Mouse (Mus musculus) midbrain, embryonic 11.5 days (tissue): ENCODE results near the gene Itsn1. TPM values are rescaled to one million over a fixed set of nuclear protein-coding genes. Genes with fewer than 3 reads are reported as not detected.

Experiments
- ATAC-seq: fragments of 200-750 bp; cut with Nextera tagmentation; 2 replicates; pipeline ENCODE4 v1.8.0; 2017; ENCODE audit warnings: moderate TSS enrichment, moderate library complexity; ENCODE audit not compliant: low FRiP score
- DNase-seq: peaks from one replicate; pipeline ENCODE4 v3.0.0; 2015; ENCODE audit warnings: low spot score; ENCODE audit errors: missing footprints
- H3K27ac ChIP-seq: fragments of 300-500 bp; sonication (generic); 2 replicates; pipeline ENCODE4 v1.5.1; 2014; ENCODE audit warnings: low read depth, low read length
- H3K27me3 ChIP-seq: fragments of 300-500 bp; sonication (generic); 2 replicates; pipeline ENCODE4 v1.6.1; 2014; ENCODE audit warnings: mild to moderate bottlenecking, low read length, moderate library complexity, mixed read lengths; ENCODE audit not compliant: control insufficient read depth, insufficient read depth
- H3K36me3 ChIP-seq: fragments of 300-500 bp; sonication (generic); 2 replicates; pipeline ENCODE4 v1.6.1; 2014; ENCODE audit warnings: mild to moderate bottlenecking, low read length, moderate library complexity, mixed read lengths; ENCODE audit not compliant: control insufficient read depth, insufficient read depth
- H3K4me1 ChIP-seq: fragments of 300-500 bp; sonication (generic); 2 replicates; pipeline ENCODE4 v1.6.1; 2014; ENCODE audit warnings: low read length; ENCODE audit not compliant: control insufficient read depth, insufficient read depth
- H3K4me2 ChIP-seq: fragments of 300-500 bp; sonication (generic); 2 replicates; pipeline ENCODE4 v1.6.1; 2014; ENCODE audit warnings: mild to moderate bottlenecking, moderate library complexity
- H3K4me3 ChIP-seq: fragments of 300-500 bp; sonication (generic); 2 replicates; pipeline ENCODE4 v1.5.1; 2014; ENCODE audit warnings: low read depth, low read length
- H3K9ac ChIP-seq: fragments of 300-500 bp; sonication (generic); 2 replicates; pipeline ENCODE4 v1.6.1; 2014; ENCODE audit warnings: low read length
- H3K9me3 ChIP-seq: fragments of 300-500 bp; sonication (generic); 2 replicates; pipeline ENCODE4 v1.6.1; 2016; ENCODE audit warnings: low read length; ENCODE audit not compliant: control insufficient read depth
- WGBS: fragments of 180-500 bp; shearing (Covaris S2); extraction: QIAGEN DNeasy Blood & Tissue Kit; methylation state at CpG from one replicate; pipeline ENCODE4 v1.1.7; 2014; 5-methylcytosine and 5-hydroxymethylcytosine counted together
- polyA plus RNA-seq: library from polyadenylated mRNA; unstranded; fragments of >200 nt; fragmentation: Nextera tagmentation; extraction: Ambion mirVana; gene quantifications from 2 replicates; pipeline ENCODE4 v1.2.1, GENCODE M21; 2014

The Itsn1 gene
- polyA plus RNA-seq, 1 experiment from 2014 or later, result 54.8 TPM

DNA sequence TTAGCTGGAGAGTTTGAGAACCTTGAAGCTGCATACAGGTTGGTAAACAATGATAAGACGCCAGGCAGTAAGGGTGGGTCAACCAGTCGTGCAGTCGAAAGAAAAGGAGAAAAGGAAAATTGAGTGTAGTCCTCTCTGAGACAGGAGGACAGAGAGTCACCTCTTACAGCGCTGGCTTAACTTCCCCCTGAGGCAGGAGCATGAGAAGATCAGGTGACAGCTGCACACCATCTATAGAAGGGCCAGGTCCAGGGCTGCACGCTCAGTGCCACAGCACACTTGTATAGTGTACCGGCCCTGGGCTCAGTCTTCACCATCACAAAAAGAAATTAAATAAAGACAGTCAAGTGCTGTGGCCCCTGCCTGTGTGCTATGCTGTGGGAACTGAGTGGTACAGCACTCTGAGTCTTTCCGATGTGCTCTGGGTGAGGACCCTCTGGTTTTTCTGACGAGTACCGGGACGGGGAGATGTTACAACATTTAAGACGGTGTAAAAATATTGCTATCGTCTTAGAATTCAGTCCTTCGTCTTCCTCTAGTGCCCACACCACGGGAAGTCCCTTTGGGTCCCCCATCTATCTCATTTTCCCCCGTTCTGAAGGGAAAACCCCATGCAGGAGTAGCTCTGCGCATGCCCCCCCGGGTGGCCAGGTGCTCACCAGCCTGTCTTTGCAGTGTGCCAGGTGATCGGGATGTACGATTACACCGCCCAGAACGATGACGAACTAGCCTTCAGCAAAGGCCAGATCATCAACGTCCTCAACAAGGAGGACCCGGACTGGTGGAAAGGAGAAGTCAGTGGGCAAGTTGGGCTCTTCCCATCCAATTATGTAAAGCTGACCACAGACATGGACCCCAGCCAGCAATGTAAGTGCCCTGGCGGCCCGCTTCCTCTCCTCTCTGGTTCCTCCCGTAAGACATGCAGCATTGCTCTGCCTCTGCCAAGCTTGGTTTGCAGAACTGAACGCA lies 140.1 kb downstream of the Itsn1 start:
- no peaks in the 10 kb centered on the region for H3K4me1 ChIP-seq
- H3K4me2 ChIP-seq, result no peak overlapping the region
- H3K27me3 ChIP-seq, result no peaks in the 10 kb centered on the region
- no peak overlapping the region for H3K9ac ChIP-seq
- DNase-seq (no peak), ATAC-seq (no peak)
- no peak overlapping the region for H3K27ac ChIP-seq
- peaks cover 15% of the 10 kb centered on the region; the same call in 1 of the 2 replicates for H3K36me3 ChIP-seq
- 94% methylated on average over 28 of the region's 28 CpGs for WGBS
- no peaks in the 10 kb centered on the region for H3K9me3 ChIP-seq
- H3K4me3 ChIP-seq, result no peak overlapping the region

- H3K27ac ChIP-seq, result no peak overlapping the region
- 95% methylated on average over 6 of the region's 6 CpGs for WGBS
- no peak overlapping the region for H3K9ac ChIP-seq
- H3K4me3 ChIP-seq, result no peak overlapping the region
- DNase-seq, result no peak
- H3K9me3 ChIP-seq, result no peaks in the 10 kb centered on the region
- no peaks in the 10 kb centered on the region for H3K4me1 ChIP-seq
- H3K36me3 ChIP-seq, result peaks cover 14% of the 10 kb centered on the region; the same call in 1 of the 2 replicates
- no peak overlapping the region for H3K4me2 ChIP-seq
- no peak for ATAC-seq
- H3K27me3 ChIP-seq, result no peaks in the 10 kb centered on the region
Measured at GRCm38 (mm10) chr16:91870158-91870582, 141.1 kb downstream of the Itsn1 start.

DNA sequence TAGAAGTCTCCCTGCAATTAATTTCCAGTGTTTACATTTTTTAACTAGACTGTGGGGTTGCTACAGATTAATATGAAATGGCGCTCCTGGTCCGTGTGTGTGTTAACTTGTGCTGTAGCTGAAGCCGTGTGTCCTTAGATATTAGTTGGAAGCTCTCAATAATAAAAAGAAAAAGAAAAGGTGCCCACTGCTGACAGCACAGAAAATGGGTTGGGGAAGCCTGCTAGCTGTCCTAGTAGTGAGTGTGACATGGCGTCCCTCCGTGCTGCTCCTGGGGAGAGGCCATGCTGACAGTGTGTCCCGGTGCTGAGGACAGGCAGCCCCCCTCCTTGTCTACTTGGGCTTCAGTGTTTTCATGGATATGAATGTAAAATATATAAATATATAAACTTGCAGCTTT lies 142.1 kb downstream of the Itsn1 start:
- ATAC-seq (no peak), DNase-seq (no peak)
- Histone ChIP-seq H3K4me1 (no peaks in the 10 kb centered on the region), H3K36me3 (peaks cover 9% of the 10 kb centered on the region; the same call in 1 of the 2 replicates), H3K4me3 (no peak overlapping the region), H3K9ac (no peak overlapping the region), H3K4me2 (no peak overlapping the region), H3K27me3 (no peaks in the 10 kb centered on the region), H3K27ac (no peak overlapping the region), H3K9me3 (no peaks in the 10 kb centered on the region)
- 98% methylated on average over 6 of the region's 6 CpGs for WGBS

DNA sequence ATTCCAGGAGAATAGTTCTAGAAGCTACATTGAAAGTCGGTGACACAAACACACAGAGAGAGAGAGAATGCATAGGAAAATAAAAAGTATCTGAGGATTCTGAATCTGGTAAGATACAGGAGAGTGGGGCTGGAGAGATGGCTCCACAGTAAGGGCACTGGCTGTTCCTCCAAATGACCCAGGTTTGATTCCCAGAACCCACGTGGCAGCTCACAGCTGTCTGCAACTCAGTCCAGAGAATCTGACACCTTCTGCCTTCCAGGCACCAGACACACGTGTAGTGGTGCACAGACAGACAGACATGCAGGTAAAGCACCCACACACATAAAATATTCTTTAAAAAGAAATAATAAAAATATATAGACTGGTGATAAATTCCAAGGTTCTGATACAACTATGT lies 144.6 kb downstream of the Itsn1 start:
- H3K9ac ChIP-seq, result no peak overlapping the region
- H3K9me3 ChIP-seq, result no peaks in the 10 kb centered on the region
- no peak overlapping the region for H3K4me3 ChIP-seq
- H3K27me3 ChIP-seq, result no peaks in the 10 kb centered on the region
- no peak overlapping the region for H3K4me2 ChIP-seq
- ATAC-seq (no peak), DNase-seq (no peak)
- H3K36me3 ChIP-seq, result peaks cover 3% of the 10 kb centered on the region; the same call in 1 of the 2 replicates
- WGBS, result 85% methylated on average over 3 of the region's 3 CpGs
- no peak overlapping the region for H3K27ac ChIP-seq
- H3K4me1 ChIP-seq, result no peaks in the 10 kb centered on the region

GRCm38 (mm10) chr16:91875567-91876344 lies 146.7 kb downstream of the Itsn1 start:
- DNase-seq (no peak), ATAC-seq (no peak)
- Histone ChIP-seq H3K4me1 (no peaks in the 10 kb centered on the region), H3K4me3 (no peak overlapping the region), H3K4me2 (no peak overlapping the region), H3K27me3 (no peaks in the 10 kb centered on the region), H3K9ac (no peak overlapping the region), H3K27ac (no peak overlapping the region), H3K9me3 (no peaks in the 10 kb centered on the region), H3K36me3 (no peaks in the 10 kb centered on the region)
- 78% methylated on average over 4 of the region's 4 CpGs for WGBS

DNA sequence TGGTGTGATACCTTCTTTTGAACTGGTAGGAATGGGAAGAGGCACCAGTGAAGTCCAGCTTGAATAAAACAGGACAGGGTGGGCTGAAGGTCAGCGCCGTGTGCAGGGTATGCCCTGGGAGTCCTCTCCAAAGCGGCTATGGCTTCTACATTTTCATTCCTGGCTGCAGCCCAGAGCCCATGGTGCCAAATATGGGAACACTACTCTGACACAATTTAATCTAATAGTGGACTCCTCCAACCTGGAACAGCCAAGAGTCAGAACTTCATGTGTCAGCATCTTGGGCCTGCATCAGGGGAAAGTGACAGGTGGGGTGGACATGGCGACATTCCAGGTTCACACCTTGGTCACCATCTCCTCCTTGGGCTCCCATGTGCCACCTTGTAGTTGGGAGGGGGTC lies 147.4 kb downstream of the Itsn1 start:
- DNase-seq (no peak), ATAC-seq (no peak)
- WGBS, result 92% methylated on average over 4 of the region's 4 CpGs
- Histone ChIP-seq H3K4me2 (no peak overlapping the region), H3K4me1 (no peaks in the 10 kb centered on the region), H3K9ac (no peak overlapping the region), H3K9me3 (no peaks in the 10 kb centered on the region), H3K27ac (no peak overlapping the region), H3K36me3 (no peaks in the 10 kb centered on the region), H3K4me3 (no peak overlapping the region), H3K27me3 (no peaks in the 10 kb centered on the region)

GRCm38 (mm10) chr16:91879101-91879500 lies 150.0 kb downstream of the Itsn1 start:
- Histone ChIP-seq H3K27me3 (no peaks in the 10 kb centered on the region), H3K4me3 (no peak overlapping the region), H3K4me2 (no peak overlapping the region), H3K9ac (no peak overlapping the region), H3K4me1 (no peaks in the 10 kb centered on the region), H3K36me3 (no peaks in the 10 kb centered on the region), H3K27ac (no peak overlapping the region), H3K9me3 (no peaks in the 10 kb centered on the region)
- DNase-seq, result no peak
- WGBS, result 88% methylated on average over 2 of the region's 2 CpGs
- no peak for ATAC-seq

DNA sequence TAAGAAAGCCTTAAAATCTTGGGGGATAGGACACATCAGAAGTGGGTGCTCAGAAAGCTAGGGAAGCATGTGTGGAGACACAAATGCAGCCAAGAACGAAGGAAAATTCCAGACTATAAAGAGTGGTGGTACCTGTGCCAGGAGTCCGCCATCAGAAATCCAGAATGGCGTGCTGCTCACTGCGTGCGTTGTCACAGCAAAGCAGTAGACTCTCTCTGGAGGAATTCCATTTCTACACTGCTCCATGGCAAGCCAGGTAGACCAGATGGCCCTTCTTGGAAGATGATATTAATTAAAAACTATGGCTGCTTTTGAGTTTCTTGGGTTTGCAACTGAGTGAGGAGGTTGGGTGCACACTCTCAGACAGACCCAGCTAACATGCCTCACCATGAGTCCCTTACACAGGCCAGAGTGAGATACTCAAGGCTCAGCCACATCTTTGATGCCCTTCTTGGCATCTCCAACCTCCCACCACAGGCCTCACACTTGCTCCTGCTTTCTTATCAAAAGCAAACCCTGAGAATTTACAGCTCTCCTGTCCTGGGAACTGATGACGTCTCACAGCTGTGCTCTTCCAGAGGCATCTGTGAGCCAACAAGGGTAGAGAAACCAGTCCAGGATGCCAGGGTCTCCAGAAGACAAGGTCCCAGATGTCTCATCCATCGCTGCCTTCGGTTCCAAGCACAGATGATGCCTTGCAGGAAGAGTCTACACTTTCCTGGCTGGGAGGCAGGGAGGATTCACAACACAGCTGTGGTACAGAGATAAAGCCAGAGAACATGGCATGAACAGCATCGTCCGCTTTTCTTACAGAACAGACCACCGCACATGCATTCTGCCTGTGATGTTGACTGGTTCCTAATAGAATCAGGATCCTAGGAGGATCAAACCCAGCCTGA lies 152.0 kb downstream of the Itsn1 start:
- no peak for ATAC-seq
- H3K9ac ChIP-seq, result no peak overlapping the region
- H3K4me3 ChIP-seq, result no peak overlapping the region
- H3K4me2 ChIP-seq, result no peak overlapping the region
- no peak for DNase-seq
- H3K36me3 ChIP-seq, result no peaks in the 10 kb centered on the region
- no peaks in the 10 kb centered on the region for H3K9me3 ChIP-seq
- no peak overlapping the region for H3K27ac ChIP-seq
- H3K27me3 ChIP-seq, result no peaks in the 10 kb centered on the region
- WGBS, result 94% methylated on average over 11 of the region's 11 CpGs
- peaks cover 9% of the 10 kb centered on the region for H3K4me1 ChIP-seq
